Mouse (Mus musculus) small intestine, adult 2 months (tissue): ENCODE results near the gene Ak2.

ENCODE experiments used
- CTCF ChIP-seq: fragments of 200-500 bp; IDR thresholded peaks from 2 replicates; pipeline ENCODE4 v1.5.1; 2012; ENCODE audit warnings: low read depth, mild to moderate bottlenecking, control low read depth, inconsistent platforms, low read length, moderate library complexity, mixed read lengths; ENCODE audit not compliant: insufficient replicate concordance, insufficient read length; ENCODE audit errors: extremely low read depth
- POLR2A ChIP-seq: fragments of 200-500 bp; IDR thresholded peaks from 2 replicates; pipeline ENCODE4 v1.6.1; 2012; ENCODE audit warnings: low read depth, mild to moderate bottlenecking, control low read depth, inconsistent platforms, low read length, moderate library complexity

DNA sequence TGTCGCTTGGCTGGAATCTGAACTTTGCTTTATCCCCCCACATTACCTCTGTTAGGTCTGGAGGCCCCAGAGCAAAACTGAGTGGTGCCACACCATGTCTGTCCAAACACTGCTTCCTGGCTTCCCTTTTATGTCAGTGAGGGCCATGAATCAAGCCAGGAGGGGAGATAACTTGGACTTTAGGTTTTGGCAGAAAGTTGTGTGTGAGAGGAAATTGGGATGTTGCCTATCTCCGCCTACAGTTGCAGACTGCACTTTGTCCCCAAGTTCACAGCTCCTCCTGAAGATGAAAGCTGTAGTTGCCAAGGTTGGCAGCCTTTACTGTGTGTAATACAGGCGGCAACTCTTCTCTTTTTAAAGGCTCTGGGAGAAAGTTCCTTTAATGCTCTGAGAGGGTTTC, 9.0 kb downstream of the Ak2 start:
- TF ChIP-seq CTCF (no peak), POLR2A (no peak)
